Mouse (Mus musculus) E14TG2a.4 (cell line): ENCODE results near the gene Txn1.
A peak's percentile ranks its signal among the peaks of the same experiment; 100 is the strongest.

ENCODE experiments used
- H3K27me3 ChIP-seq: 2 replicates; pipeline ENCODE4 v1.6.1; 2014; ENCODE audit warnings: low read length, control low read depth; ENCODE audit not compliant: insufficient read depth
- H3K36me3 ChIP-seq: 2 replicates; pipeline ENCODE4 v1.6.1; 2014; ENCODE audit warnings: low read length, control low read depth; ENCODE audit not compliant: insufficient read depth
- H3K4me1 ChIP-seq: replicated peaks from 2 replicates; pipeline ENCODE4 v1.6.1; 2014; ENCODE audit warnings: low read depth, low read length, control low read depth
- H3K4me3 ChIP-seq: replicated peaks from 2 replicates; pipeline ENCODE4 v1.5.1; 2014; ENCODE audit warnings: mild to moderate bottlenecking, low read length
- H3K9me3 ChIP-seq: 2 replicates; pipeline ENCODE4 v1.6.1; 2014; ENCODE audit warnings: low read length, control low read depth
- CTCF ChIP-seq: conservative IDR thresholded peaks from 2 replicates; pipeline ENCODE4 v1.5.1; 2014; ENCODE audit warnings: low read length
- NANOG ChIP-seq: IDR thresholded peaks from 2 replicates; pipeline ENCODE4 v1.6.1; 2014; ENCODE audit warnings: borderline replicate concordance, low read length, mixed read lengths
- POU5F1 ChIP-seq: IDR thresholded peaks from 2 replicates; pipeline ENCODE4 v1.6.1; 2014; ENCODE audit warnings: low read length, borderline replicate concordance

Gene Txn1

GRCm38 (mm10) chr4:57914193-57915190, 41.7 kb downstream of the Txn1 start:
- no peak for TF ChIP-seq CTCF
- no peak for TF ChIP-seq POU5F1
- no peak for TF ChIP-seq NANOG
- H3K36me3 ChIP-seq = no peaks in the 10 kb centered on the region
- H3K9me3 ChIP-seq = no peaks in the 10 kb centered on the region
- H3K4me3 ChIP-seq = peak overlapping the region; percentile 54
- H3K27me3 ChIP-seq = peaks cover 5% of the 10 kb centered on the region; the same call in 1 of the 2 replicates
- peaks cover 58% of the 10 kb centered on the region for H3K4me1 ChIP-seq

GRCm38 (mm10) chr4:57913021-57913420, 43.2 kb downstream of the Txn1 start:
- H3K36me3 ChIP-seq = no peaks in the 10 kb centered on the region
- peaks cover 5% of the 10 kb centered on the region; the same call in 1 of the 2 replicates for H3K27me3 ChIP-seq
- TF ChIP-seq NANOG (no peak), POU5F1 (no peak), CTCF (no peak)
- peaks cover 55% of the 10 kb centered on the region for H3K4me1 ChIP-seq
- H3K9me3 ChIP-seq = no peaks in the 10 kb centered on the region
- no peak overlapping the region for H3K4me3 ChIP-seq

- Histone ChIP-seq H3K4me1 (peaks cover 26% of the 10 kb centered on the region), H3K9me3 (no peaks in the 10 kb centered on the region), H3K36me3 (no peaks in the 10 kb centered on the region), H3K27me3 (no peaks in the 10 kb centered on the region), H3K4me3 (no peak overlapping the region)
- TF ChIP-seq NANOG (no peak), POU5F1 (no peak), CTCF (no peak)
Measured at GRCm38 (mm10) chr4:57908860-57909259, 47.4 kb downstream of the Txn1 start.

- no peaks in the 10 kb centered on the region for H3K36me3 ChIP-seq
- H3K4me3 ChIP-seq = no peak overlapping the region
- no peaks in the 10 kb centered on the region for H3K9me3 ChIP-seq
- TF ChIP-seq NANOG (no peak), CTCF (no peak), POU5F1 (no peak)
- 0 out of 2 replicates have a peak, but pooled peaks cover 2% of the 10 kb centered on the region for H3K27me3 ChIP-seq
- peaks cover 42% of the 10 kb centered on the region for H3K4me1 ChIP-seq
Measured at GRCm38 (mm10) chr4:57906708-57907107, 49.5 kb downstream of the Txn1 start.

GRCm38 (mm10) chr4:57904638-57905037, 51.6 kb downstream of the Txn1 start:
- Histone ChIP-seq H3K27me3 (0 out of 2 replicates have a peak, but pooled peaks cover 2% of the 10 kb centered on the region), H3K4me3 (no peak overlapping the region), H3K4me1 (peaks cover 39% of the 10 kb centered on the region), H3K9me3 (no peaks in the 10 kb centered on the region), H3K36me3 (no peaks in the 10 kb centered on the region)
- no peak for TF ChIP-seq NANOG
- no peak for TF ChIP-seq POU5F1
- TF ChIP-seq CTCF = no peak

- Histone ChIP-seq H3K4me1 (peaks cover 39% of the 10 kb centered on the region), H3K27me3 (0 out of 2 replicates have a peak, but pooled peaks cover 2% of the 10 kb centered on the region), H3K9me3 (no peaks in the 10 kb centered on the region), H3K36me3 (no peaks in the 10 kb centered on the region), H3K4me3 (no peak overlapping the region)
- peak; percentile 93 for TF ChIP-seq CTCF
- no peak for TF ChIP-seq NANOG
Measured at GRCm38 (mm10) chr4:57904211-57904610, 52.0 kb downstream of the Txn1 start.

GRCm38 (mm10) chr4:57902619-57903018, 53.6 kb downstream of the Txn1 start:
- Histone ChIP-seq H3K36me3 (no peaks in the 10 kb centered on the region), H3K4me1 (peaks cover 31% of the 10 kb centered on the region), H3K4me3 (no peak overlapping the region)

GRCm38 (mm10) chr4:57901210-57901609, 55.0 kb downstream of the Txn1 start:
- peaks cover 31% of the 10 kb centered on the region for H3K4me1 ChIP-seq
- no peak overlapping the region for H3K4me3 ChIP-seq
- peaks cover 7% of the 10 kb centered on the region for H3K9me3 ChIP-seq
- no peaks in the 10 kb centered on the region for H3K36me3 ChIP-seq
- H3K27me3 ChIP-seq = 0 out of 2 replicates have a peak, but pooled peaks cover 2% of the 10 kb centered on the region
- TF ChIP-seq NANOG (no peak), POU5F1 (no peak), CTCF (peak; percentile 64)

More at GRCm38 (mm10) chr4:57902619-57903018, 53.6 kb downstream of the Txn1 start:
- TF ChIP-seq CTCF (no peak), NANOG (no peak)
- peaks cover 7% of the 10 kb centered on the region for H3K9me3 ChIP-seq
- 0 out of 2 replicates have a peak, but pooled peaks cover 2% of the 10 kb centered on the region for H3K27me3 ChIP-seq

GRCm38 (mm10) chr4:57896631-57897030, 59.6 kb downstream of the Txn1 start:
- H3K9me3 ChIP-seq = peaks cover 7% of the 10 kb centered on the region
- H3K4me1 ChIP-seq = peaks cover 6% of the 10 kb centered on the region; the same call in 1 of the 2 replicates
- TF ChIP-seq NANOG (no peak), POU5F1 (no peak), CTCF (no peak)
- H3K4me3 ChIP-seq = no peak overlapping the region
- no peaks in the 10 kb centered on the region for H3K27me3 ChIP-seq
- peaks cover 17% of the 10 kb centered on the region for H3K36me3 ChIP-seq
